Mouse (Mus musculus) MEL (cell line): ENCODE measurements at regions not wholly inside any gene's neighbourhood (a gene's known extent, or its start where the extent isn't known, plus 50 kb on each side); places are given as distances from the start of the nearest gene placed in this dataset.

ENCODE experiments used
- DNase-seq: peaks from one replicate; pipeline ENCODE4 v3.0.0; 2011; ENCODE audit warnings: low read depth, low spot score
- H3K27ac ChIP-seq: 2 replicates; pipeline ENCODE4 v1.5.1; 2012; ENCODE audit warnings: low read depth, mild to moderate bottlenecking, control low read depth, low read length, moderate library complexity; ENCODE audit not compliant: control insufficient read depth
- H3K27me3 ChIP-seq, 2 experiments: fragments of 150-350 bp in 1 of 2; sonication (generic) in 1 of 2; 2 replicates each; pipeline ENCODE4 v1.6.1; 2012; ENCODE audit warnings: low read length in 2 of 2, mild to moderate bottlenecking in 2 of 2, improper control_type of control experiment in 1 of 2, moderate library complexity in 1 of 2; ENCODE audit not compliant: insufficient read depth in 2 of 2, control insufficient read depth in 1 of 2
- H3K36me3 ChIP-seq, 2 experiments: 2 replicates each; pipeline ENCODE4 v1.6.1; 2012 to 2014; ENCODE audit warnings: low read length in 2 of 2, improper control_type of control experiment in 1 of 2, inconsistent platforms in 1 of 2, mild to moderate bottlenecking in 1 of 2; ENCODE audit not compliant: insufficient read depth in 2 of 2, control insufficient read depth in 1 of 2
- H3K4me1 ChIP-seq, 2 experiments: fragments of 150-350 bp in 1 of 2; sonication (generic) in 1 of 2; 2 replicates each; pipeline ENCODE4 v1.6.1; 2012; ENCODE audit warnings: low read length in 2 of 2, improper control_type of control experiment in 1 of 2, mild to moderate bottlenecking in 1 of 2; ENCODE audit not compliant: insufficient read depth in 2 of 2, control insufficient read depth in 1 of 2
- H3K4me3 ChIP-seq, 2 experiments: fragments of 150-350 bp in 1 of 2; sonication (generic) in 1 of 2; 2 replicates each; pipeline ENCODE4 v1.5.1; 2012; ENCODE audit warnings: low read depth in 2 of 2, low read length in 2 of 2, mild to moderate bottlenecking in 2 of 2, moderate library complexity in 2 of 2, control low read depth in 1 of 2, improper control_type of control experiment in 1 of 2; ENCODE audit not compliant: control insufficient read depth in 1 of 2, insufficient read depth in 1 of 2
- H3K79me2 ChIP-seq: 2 replicates; pipeline ENCODE4 v1.6.1; 2012; ENCODE audit warnings: mild to moderate bottlenecking, low read length, moderate library complexity; ENCODE audit not compliant: control insufficient read depth, poor library complexity, insufficient read depth
- H3K9ac ChIP-seq: 2 replicates; pipeline ENCODE4 v1.6.1; 2012; ENCODE audit warnings: low read depth, mild to moderate bottlenecking, control low read depth, low read length, moderate library complexity; ENCODE audit not compliant: control insufficient read depth, poor library complexity, severe bottlenecking
- H3K9me3 ChIP-seq: fragments of 150-350 bp; sonication (generic); replicated peaks from 2 replicates; pipeline ENCODE4 v1.6.1; 2012; ENCODE audit warnings: mild to moderate bottlenecking, low read length, improper control_type of control experiment, moderate library complexity; ENCODE audit not compliant: insufficient read depth
- BHLHE40 ChIP-seq: IDR thresholded peaks from 2 replicates; pipeline ENCODE4 v1.6.1; 2012; ENCODE audit warnings: low read depth, mild to moderate bottlenecking, inconsistent platforms, low read length, improper control_type of control experiment, borderline replicate concordance
- GATA1 ChIP-seq: IDR thresholded peaks from 2 replicates; pipeline ENCODE4 v1.6.1; 2011; ENCODE audit warnings: low read depth, low read length, improper control_type of control experiment
- JUND ChIP-seq: IDR thresholded peaks from 2 replicates; pipeline ENCODE4 v1.6.1; 2011; ENCODE audit warnings: low read depth, mild to moderate bottlenecking, improper control_type of control experiment, low read length
- KAT2A ChIP-seq: conservative IDR thresholded peaks from 2 replicates; pipeline ENCODE4 v1.6.1; 2012; ENCODE audit warnings: low read depth, low read length, improper control_type of control experiment, inconsistent platforms
- MAX ChIP-seq: IDR thresholded peaks from 2 replicates; pipeline ENCODE4 v1.6.1; 2011; ENCODE audit warnings: low read length, improper control_type of control experiment
- MXI1 ChIP-seq: IDR thresholded peaks from 2 replicates; pipeline ENCODE4 v1.6.1; 2011; ENCODE audit warnings: mild to moderate bottlenecking, low read depth, low read length, improper control_type of control experiment
- MYC ChIP-seq: IDR thresholded peaks from 2 replicates; pipeline ENCODE4 v1.6.1; 2011; ENCODE audit warnings: low read depth, mild to moderate bottlenecking, low read length, improper control_type of control experiment, moderate library complexity
- POLR2A ChIP-seq, 2 experiments: IDR thresholded peaks; 2 replicates each; pipeline ENCODE4 v1.6.1; 2011 to 2012; ENCODE audit warnings: low read length in 2 of 2, mild to moderate bottlenecking in 2 of 2, control low read depth in 1 of 2, improper control_type of control experiment in 1 of 2, low read depth in 1 of 2, moderate library complexity in 1 of 2; ENCODE audit not compliant: control insufficient read depth in 1 of 2, insufficient read depth in 1 of 2, poor library complexity in 1 of 2
- POLR2AphosphoS5 ChIP-seq: IDR thresholded peaks from 2 replicates; pipeline ENCODE4 v1.6.1; 2012; ENCODE audit warnings: low read depth, borderline replicate concordance, mild to moderate bottlenecking, inconsistent platforms, low read length, moderate library complexity, mixed read lengths
- RCOR1 ChIP-seq: IDR thresholded peaks from 2 replicates; pipeline ENCODE4 v1.6.1; 2012; ENCODE audit warnings: low read depth, mild to moderate bottlenecking, inconsistent platforms, low read length, improper control_type of control experiment
- SIN3A ChIP-seq: IDR thresholded peaks from 2 replicates; pipeline ENCODE4 v1.6.1; 2012; ENCODE audit warnings: low read length, improper control_type of control experiment, inconsistent platforms
- TBP ChIP-seq: IDR thresholded peaks from 2 replicates; pipeline ENCODE4 v1.8.0; 2011; ENCODE audit warnings: low read depth, low read length, improper control_type of control experiment
- TCF12 ChIP-seq: IDR thresholded peaks from 2 replicates; pipeline ENCODE4 v1.6.1; 2014; ENCODE audit warnings: low read depth, mild to moderate bottlenecking, inconsistent platforms, low read length, improper control_type of control experiment, moderate library complexity
- UBTF ChIP-seq: IDR thresholded peaks from 2 replicates; pipeline ENCODE4 v1.6.1; 2012; ENCODE audit warnings: low read depth, mild to moderate bottlenecking, inconsistent platforms, low read length, improper control_type of control experiment, moderate library complexity, borderline replicate concordance; ENCODE audit not compliant: insufficient read depth
- USF1 ChIP-seq: IDR thresholded peaks from 2 replicates; pipeline ENCODE4 v1.6.1; 2014; ENCODE audit warnings: low read depth, mild to moderate bottlenecking, inconsistent platforms, low read length, improper control_type of control experiment, moderate library complexity
- USF2 ChIP-seq, 2 experiments: IDR thresholded peaks; 2 replicates each; pipeline ENCODE4 v1.6.1; 2011 to 2012; ENCODE audit warnings: improper control_type of control experiment in 2 of 2, low read length in 2 of 2, borderline replicate concordance in 1 of 2, inconsistent platforms in 1 of 2, low read depth in 1 of 2, mild to moderate bottlenecking in 1 of 2; ENCODE audit not compliant: insufficient read depth in 1 of 2
- ZMIZ1 ChIP-seq: IDR thresholded peaks from 2 replicates; pipeline ENCODE4 v1.6.1; 2012; ENCODE audit warnings: low read depth, mild to moderate bottlenecking, inconsistent platforms, low read length, improper control_type of control experiment, moderate library complexity

- no peak for TF ChIP-seq KAT2A
- TF ChIP-seq GATA1: no peak
- TF ChIP-seq, all 39 proteins: peak for 0
- DNase-seq: no peak
- Histone ChIP-seq H3K9me3 (no peaks in the 10 kb centered on the region), H3K27me3 (peaks cover 1 to 2% of the 10 kb centered on the region in 2 experiments; a peak in 3 of 4 replicates), H3K27ac (no peak overlapping the region), H3K79me2 (no peaks in the 10 kb centered on the region), H3K4me1 (no peaks in the 10 kb centered on the region), H3K4me3 (no peak overlapping the region), H3K9ac (no peak overlapping the region), H3K36me3 (no peaks in the 10 kb centered on the region)
Measured at GRCm38 (mm10) chr2:131775381-131775780, 84.2 kb downstream of the Erv3 start.

GRCm38 (mm10) chr2:131773691-131774090, 85.9 kb downstream of the Erv3 start:
- no peak for TF ChIP-seq POLR2AphosphoS5
- TF ChIP-seq RCOR1: no peak
- TF ChIP-seq MAX: no peak
- no peak for TF ChIP-seq USF2 (IDR thresholded peaks at IDR 0.05; ENCODE audit: borderline replicate concordance in 1 of 2, insufficient read depth in 1 of 2, low read depth in 1 of 2, low read length in 2 of 2)
- TF ChIP-seq JUND: no peak
- TF ChIP-seq MYC: no peak
- TF ChIP-seq USF1: no peak
- TF ChIP-seq POLR2A (IDR thresholded peaks at IDR 0.05; ENCODE audit: control insufficient read depth in 1 of 2, insufficient read depth in 1 of 2, low read depth in 1 of 2, low read length in 2 of 2, poor library complexity in 1 of 2): no peak
- TF ChIP-seq TCF12: no peak
- no peak for TF ChIP-seq TBP
- TF ChIP-seq GATA1: no peak
- TF ChIP-seq UBTF: no peak
- no peak for TF ChIP-seq ZMIZ1
- no peak for TF ChIP-seq MXI1
- TF ChIP-seq SIN3A: no peak
- no peak for TF ChIP-seq BHLHE40
- no peaks in the 10 kb centered on the region for H3K9me3 ChIP-seq
- no peak overlapping the region for H3K9ac ChIP-seq
- no peaks in the 10 kb centered on the region for H3K4me1 ChIP-seq
- H3K27ac ChIP-seq: no peak overlapping the region
- no peaks in the 10 kb centered on the region for H3K36me3 ChIP-seq
- H3K27me3 ChIP-seq: peaks cover 1 to 2% of the 10 kb centered on the region in 2 experiments; a peak in 3 of 4 replicates
- no peak overlapping the region for H3K4me3 ChIP-seq
- DNase-seq: no peak
- no peaks in the 10 kb centered on the region for H3K79me2 ChIP-seq
